Mouse (Mus musculus): ENCODE measurements around the gene Cox8a. TPM values are rescaled to one million over a fixed set of nuclear protein-coding genes. Genes with fewer than 3 reads are reported as not detected.

Gene Cox8a
- 1,770 and 2,047 TPM in 2 replicates for polyA plus RNA-seq (2012; rRNA removed)

DNA sequence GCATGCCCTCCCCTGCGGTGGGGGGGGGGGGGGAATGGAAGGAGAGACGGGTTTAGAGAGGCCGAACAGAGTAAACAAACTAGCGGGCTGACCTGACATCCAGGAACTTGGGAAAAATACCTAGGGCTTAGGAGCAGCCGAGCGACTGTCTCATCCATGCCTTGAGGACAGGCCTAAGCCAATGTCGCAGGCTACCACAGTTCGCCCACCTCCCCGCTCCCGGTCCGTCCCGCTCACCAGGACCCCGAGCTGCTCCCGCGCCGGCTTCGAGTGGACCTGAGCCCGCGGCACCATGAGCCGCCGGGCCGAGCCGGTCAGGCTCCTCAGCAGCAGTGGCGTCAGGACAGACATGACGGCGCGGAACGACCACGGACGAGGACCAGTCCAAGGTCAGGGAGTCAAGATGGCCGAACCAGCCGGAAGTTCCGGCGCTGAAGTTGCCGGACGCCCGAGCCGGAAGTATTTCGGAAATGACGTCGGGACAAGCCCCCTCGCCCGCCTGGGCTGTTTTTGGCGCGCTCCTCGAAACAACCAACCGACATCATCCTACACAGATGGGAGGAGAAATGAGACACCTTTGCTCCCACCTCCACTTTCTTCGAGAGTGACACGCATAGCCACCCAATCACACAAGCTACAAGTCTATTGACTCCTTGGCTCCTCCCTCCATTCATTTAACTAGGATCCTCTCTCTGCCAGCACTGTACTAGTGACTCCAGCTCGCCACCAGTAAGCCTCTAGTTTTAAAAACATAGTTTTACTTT, at the start of gene Cox8a:
Gene Cox8a (minus strand): TSS at position 455 of the 764 bp plus-strand sequence.
- DNase-seq (ENCODE audit: low read depth), result peak; percentile 93

DNA sequence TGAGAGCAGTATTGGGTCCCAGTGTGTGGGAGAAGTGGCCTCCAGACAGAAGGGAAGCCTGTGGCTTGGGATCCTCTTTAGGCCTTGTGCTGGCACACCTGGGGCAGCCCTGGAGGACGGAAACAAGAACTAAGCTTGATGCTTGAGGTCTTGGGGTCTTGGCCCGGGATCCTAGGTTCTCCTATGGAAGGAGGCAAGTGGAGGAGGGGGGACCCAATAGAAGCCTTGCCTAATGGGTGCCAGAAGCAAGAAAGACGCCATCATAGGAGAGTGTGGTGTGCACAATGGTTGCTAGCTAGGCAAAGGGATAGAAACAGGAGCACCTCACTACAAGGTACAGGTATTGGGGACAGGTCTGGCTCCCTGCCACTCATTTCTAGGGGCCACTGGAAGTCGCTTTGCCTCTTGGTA, 49.0 kb upstream of the Cox8a start:
- no peak for DNase-seq (ENCODE audit: low read depth)

DNA sequence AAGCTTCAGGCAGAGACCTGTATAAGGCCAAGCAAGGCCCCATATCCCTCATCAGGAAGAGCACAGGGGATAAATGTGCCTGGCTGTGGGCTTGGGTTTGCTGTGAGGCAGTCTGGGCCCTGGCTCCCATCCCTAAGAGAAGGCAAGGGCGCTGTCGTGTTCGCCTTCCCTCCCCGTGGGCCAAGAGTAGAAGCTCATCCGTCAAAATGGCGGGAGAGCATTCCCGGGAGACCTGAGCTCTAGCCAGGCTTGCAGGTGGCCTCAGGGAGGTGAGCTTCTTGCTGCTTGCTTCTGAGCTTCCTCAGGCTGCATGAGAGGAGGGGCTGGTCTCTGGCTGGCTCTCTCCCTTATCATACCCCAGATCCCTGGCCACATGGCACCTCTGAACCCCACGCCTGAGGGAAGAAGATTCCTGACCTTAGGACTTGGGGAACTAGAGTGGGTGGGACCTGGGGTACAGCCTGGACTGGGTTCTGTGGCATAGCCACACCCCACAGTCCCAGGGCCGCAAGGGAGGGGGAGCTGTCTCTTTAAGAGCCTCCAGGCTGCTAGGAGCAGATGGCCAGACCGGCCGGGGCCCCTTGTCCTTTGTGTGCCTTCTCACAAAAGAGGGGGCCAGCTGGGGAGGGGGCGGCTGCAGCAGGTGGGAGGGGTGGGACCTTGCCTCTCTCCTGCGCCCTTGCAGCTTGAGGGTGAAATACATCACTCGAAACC, 48.2 kb upstream of the Cox8a start:
- no peak for DNase-seq (ENCODE audit: low read depth)

DNA sequence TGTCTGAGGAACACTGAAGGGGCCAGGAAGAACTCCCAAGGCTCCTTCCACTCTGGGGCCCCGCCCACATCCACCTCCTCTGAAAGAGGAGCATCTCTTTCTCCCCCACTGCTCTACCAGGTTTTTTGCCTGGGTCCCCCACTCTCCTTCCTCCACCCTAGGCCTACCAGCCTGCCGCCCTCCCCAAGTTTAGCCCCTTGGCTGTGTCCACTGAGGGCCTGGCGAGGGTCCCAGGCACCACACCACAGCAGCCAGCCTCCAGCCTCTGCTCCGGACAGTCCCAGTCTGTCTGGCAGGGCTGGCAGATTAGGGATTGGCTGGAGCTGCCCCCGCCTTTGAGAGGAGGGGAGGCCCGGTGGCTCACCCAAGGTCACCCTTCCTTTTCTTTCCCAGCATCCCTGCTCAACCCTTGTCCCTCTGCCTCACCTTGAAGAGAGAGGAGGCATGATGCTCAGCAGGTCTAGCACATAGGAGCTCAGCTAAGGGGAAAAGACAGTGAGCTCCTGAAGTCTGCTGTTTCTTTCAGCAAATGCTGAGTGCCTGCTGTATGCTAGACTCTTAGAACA, 47.4 kb upstream of the Cox8a start:
- DNase-seq (ENCODE audit: low read depth), result no peak

DNA sequence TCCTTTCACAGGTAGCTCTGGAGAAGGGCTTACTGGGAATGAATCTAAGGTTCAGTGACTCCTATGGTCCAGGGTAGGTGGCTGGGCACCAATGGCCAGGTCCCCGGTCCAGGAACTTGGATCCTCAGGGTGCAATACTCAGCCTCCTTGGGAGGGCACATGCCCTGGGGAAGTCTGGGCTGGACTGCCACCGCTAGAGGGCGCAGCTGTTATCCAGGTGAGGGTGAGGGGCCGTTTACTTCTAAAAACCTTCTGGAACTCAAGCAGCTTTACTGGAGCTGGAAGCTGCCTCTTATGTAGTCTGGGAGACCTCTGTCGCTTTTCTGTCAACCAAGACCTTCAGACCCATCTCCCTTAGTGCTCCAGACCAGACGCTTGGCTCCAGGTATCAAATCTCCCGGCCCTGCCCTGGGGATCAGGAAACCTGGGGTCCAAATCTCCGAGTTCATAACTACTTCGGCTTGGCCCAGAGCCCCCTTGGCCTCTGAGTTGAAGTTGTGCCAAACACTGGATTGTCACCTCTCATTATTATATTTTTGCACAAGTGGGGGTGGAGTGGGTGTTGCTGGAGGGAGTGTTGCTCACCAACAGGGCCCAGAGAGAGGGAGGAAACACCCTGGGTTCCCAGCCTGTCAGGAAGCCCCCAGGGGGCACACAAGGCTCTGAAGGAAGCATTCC, 46.8 kb upstream of the Cox8a start:
- DNase-seq (ENCODE audit: low read depth), result no peak

DNA sequence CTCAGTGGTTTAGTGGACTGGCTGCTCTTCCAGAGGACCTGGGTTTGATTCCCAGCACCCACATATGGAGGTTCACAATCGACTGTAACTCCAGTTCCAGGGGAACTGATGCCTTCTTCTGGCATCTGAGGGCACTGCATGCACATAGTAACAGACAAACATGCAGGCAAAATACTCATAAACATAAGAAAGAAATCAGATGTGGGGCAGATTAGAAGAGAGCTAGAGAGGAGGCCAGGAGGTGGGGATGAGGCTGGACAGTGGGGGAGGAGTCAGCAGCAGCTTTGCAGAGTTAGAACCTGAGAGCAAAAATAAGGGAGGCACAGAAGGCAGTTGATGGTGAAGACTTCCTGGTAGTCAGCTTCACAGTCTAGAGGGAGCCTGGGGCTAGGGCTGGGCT, 45.2 kb upstream of the Cox8a start:
- no peak for DNase-seq (ENCODE audit: low read depth)

DNA sequence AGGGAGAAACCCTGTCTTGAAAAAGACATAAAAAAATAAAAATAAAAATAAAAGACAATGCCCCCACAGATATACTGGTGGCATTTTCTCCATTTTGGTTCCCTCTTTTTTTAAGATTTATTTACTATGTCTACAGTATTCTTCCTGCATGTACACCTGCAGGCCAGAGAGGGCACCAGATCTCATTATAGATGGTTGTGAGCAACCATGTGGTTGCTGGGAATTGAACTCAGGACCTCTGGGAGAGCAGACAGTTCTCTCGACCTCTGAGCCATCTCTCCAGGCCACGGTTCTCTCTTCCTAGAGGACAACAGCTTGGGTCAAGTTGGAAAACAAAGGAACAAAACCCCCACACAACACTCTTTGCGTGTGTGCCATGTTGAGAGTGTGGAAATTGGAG, 44.5 kb upstream of the Cox8a start:
- DNase-seq (ENCODE audit: low read depth), result no peak

DNA sequence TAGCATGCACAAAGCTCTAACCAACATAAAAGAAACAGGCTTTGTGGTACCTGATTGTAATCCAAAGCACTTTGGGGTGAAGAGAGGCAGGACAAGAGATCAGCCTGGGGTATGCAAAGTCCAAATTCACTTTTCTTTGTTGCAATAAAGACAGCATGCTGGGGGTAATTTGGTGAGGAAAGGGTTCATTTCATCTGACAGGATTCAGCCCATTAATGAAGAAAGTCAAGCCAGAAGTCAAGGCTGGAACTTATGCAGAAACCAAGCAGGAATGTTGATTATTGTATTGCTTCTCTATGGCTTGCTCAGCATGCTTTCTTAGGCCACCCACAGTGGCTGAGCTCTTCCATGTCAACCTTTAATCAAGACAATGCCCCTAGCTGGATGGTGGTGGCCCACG, 44.1 kb upstream of the Cox8a start:
- DNase-seq (ENCODE audit: low read depth), result no peak

DNA sequence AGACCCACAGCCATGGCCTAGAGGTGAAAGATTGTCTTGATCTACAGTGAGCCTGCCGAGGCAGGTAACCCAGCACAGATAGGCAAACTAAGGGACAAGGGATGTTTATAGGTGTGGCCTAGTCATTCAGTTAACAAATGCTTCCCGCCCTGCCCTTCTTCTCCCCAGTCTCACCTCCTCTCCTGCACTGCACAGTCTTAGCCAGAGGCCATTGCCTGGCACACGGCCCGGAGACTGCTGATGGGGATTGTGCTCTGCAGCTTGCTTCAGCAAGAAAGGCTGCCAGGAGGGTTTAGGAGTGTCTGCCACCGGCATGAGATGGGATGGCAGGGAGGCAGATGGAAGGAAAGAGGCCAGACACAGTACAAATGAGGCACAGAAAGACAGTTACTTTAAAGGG, 40.5 kb upstream of the Cox8a start:
- DNase-seq (ENCODE audit: low read depth), result no peak

DNA sequence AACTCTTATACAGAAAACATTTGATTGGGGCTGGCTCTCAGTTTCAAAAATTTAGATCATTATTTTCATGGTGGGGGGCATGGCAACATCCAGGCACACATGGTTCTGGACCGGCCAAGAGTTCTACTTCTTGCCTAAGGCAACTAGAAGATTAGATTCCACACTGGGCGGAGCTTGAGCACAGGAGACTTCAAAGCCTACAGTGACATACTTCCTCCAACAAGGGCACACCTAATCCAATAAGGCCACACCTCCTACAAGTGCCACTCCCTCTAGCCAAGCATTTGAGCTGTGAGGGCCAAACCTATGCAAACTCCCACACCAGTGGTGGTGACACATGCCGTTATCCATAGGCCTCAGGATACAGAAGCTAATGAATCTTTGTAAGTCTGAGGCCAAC, 28.6 kb upstream of the Cox8a start:
- no peak for DNase-seq (ENCODE audit: low read depth)

DNA sequence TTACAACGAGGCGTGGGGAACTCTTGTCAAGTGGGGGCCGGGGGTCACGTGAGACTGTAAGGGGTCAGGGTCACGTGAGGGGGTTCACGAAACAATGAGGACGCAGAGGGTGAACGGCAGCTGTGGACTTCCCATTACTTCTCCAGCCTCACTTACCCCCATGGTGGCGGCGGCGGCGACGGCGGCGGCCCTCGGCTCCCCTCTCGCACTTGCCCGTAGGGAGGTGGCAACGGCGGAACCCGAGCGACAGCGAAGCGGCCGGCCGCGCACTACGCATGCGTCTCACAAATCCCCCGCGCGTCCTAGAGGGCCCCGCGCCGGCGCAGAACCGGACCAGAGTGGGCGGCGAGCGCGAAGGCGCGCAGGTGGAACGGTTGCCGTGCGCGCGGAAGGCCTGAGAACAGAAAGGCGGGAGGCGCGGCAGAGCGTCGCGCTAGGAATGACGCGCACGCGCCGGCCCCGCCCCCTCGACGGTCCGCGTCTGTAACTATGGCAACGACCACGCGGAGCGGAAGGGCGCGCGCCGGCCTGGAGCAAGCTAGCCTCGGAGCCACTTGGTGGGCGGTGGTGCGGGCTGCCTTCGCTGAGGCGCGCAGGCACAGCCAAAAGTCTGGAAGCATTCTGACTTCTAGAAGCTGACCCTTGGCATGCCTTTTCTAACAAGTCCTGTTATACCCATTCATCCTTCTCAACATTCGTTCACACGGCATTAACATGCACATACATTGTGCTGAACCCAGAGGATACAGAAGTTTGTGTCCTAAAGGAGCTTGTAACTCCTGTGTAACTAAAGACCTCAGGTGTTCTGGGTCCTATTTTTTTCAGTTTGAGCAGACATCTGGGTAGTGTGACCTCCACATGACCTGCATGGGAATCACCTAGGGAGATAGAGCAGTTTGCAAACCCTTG, 23.6 kb upstream of the Cox8a start, which contains the start of gene Naa40:
Gene Naa40 (minus strand): TSS at position 402 of the 909 bp plus-strand sequence.
- DNase-seq (ENCODE audit: low read depth), result no peak

DNA sequence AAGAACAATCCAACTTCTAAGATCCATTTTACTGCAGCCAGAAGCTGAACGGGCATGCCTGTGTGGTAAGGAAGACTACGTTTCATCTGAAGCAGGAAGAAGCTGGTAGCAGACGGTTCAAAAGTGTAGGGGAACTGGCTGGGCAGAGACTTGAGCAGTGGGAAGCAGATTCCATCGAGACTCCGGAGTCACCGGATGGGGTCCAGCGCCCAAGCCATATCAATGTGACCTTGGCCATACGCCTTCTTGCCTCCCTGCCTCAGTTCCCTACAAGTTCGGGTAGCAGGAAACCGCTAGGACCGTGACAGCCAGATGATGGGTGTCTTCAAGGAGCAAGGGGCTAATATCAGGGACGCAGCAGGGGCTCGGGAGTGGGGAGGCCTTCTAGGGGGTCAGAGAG, 22.9 kb upstream of the Cox8a start:
- no peak for DNase-seq (ENCODE audit: low read depth)

DNA sequence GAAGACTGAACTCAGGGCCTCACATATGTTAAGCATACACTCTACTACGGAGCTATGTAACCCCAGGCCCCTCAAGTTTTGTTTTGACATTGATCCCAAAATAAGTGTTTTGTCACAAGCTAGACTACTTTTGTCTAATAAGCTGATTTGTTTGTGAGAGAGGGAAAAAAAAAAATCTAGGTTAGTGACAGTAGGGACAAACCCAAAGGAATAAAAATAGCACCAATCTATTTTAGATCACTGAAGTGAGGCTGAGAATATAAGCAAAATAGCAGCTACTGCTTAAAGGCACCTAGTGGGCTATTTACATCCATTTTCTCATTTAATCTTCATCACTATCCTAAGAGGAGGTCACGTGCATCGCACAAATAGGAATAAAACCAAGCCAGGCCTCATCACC, 22.2 kb upstream of the Cox8a start:
- no peak for DNase-seq (ENCODE audit: low read depth)

DNA sequence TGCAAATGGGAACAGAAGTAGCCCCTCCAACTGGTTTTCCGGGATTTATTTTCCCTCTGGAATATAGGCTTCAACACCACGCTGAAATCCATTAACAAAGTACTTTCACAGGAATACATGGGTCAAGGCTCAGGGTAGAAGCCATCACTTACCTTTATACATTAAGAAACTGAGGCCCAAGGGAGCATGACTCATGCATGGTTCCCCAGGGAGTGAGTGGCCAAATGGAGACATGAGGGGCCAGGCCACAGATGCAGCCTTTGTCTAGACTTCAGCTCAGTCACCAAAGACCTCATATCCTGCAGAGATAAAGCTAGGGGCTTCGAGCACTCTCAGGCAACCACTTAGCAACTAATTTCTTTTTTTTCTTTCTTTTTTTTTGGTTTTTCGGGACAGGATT, 19.3 kb upstream of the Cox8a start:
- no peak for DNase-seq (ENCODE audit: low read depth)

DNA sequence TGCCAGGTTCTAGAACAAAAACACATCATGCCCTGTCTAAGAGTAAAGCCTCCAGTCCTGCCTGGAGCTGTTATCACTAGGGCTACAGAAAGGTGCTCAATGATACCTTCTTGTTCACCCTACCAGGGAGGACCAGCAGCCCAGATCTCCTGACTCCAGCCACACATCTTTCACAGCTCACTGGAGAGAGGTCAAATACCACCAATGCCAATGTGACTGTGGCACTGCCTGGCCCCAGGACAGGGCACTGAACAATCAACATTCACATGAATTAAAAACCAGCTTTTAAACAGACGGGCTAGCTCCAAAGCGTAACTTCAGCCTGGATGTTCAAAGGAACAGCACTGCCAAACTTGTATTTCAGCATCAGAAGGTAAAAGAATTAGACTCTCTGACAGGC, 18.6 kb upstream of the Cox8a start:
- no peak for DNase-seq (ENCODE audit: low read depth)

DNA sequence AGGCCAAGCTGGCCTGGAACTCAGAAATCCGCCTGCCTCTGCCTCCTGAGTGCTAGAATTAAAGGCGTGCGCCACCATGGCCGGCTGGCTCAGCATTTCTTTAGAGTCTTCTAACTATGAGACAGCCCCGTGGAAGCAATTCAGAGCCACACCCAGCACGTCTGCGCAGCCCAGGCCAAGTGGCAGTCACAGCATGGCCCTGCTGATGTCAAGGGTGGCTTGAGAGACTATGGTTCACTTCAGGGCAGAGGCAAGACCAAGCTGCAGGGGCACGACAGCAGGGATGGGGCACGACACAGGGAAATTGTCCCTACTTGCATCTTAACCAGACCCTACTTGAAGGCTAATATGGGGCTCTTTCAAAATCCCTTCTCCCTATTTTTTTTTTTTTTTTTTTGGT, 18.0 kb upstream of the Cox8a start:
- no peak for DNase-seq (ENCODE audit: low read depth)

DNA sequence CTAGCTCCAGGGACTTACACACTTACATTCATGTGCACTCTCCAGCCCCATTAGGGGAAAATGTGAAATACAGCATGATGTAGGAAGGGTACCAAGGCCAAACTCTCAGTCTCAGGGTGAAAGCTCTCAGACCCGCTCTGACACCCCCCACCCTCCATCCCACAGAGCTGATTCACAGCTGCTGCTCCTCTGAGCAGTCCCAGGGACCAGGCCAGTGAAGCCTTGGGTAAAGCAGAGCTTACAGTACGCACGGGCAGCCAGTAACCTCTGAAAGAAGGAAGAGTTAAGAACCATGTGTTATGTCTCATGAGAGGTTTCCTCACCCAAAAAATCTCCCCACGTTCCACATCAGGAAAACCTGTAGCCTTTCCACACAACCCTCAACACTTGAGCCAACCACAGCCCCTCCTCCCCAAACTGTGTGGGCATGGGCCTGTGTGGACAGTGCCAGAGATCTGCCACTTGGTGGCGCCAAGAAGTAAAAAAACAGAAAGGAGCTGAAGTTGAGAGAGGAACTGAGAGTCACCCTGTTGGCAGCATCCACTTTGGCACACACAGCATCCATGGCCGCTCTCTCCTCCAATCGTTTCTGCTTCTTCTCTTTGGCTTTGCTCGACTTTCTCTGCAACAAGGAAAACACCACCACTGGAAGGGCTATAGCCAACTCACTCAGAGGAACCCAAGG, 17.3 kb upstream of the Cox8a start:
- no peak for DNase-seq (ENCODE audit: low read depth)

DNA sequence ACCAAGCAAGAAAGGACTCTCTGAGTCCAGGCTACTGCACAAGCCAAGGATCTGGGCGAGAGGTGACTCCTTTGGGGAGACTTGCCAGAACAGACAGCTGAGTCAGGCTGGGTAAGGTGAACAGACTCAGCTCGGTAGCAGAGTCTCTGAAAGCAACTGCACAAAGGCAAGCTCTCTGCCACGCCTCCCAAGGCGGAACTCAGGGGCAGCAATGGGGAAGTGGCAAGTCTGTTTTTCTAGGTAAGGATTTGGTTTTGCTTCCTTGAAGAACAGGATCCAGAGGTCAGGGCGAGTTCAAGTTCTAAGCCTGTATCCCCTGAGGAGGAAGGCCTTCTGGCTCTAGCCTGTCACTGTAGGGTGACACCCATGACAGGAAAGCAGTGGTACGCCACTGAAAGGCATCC, 9.1 kb upstream of the Cox8a start:
- no peak for DNase-seq (ENCODE audit: low read depth)

DNA sequence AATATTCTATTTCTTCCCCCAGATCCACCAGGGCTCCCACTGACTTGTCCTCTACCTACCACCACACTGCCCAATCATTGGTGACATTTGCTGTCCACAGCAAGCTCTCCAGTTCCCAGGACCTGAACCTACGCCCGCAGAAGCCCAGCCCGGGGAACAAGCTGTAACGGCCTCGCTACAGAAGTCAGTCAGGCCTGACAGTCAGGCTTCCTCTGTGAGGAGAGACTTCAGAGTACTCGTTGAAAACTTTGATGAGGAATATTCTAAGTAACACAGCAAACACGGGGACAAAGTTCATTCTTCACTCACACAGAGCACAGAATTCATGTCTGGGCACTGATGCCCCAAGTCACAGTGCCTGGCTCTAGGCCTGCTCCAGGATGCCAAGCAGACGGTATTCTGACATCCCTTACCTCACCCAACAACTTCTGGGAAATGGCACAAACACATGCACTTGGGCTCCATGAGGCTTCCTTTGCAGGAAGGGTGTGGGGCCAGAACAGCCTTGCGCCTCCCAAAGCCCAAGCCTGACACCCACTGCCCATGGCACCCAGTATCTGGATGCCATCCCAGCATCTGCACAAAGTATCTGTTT, 7.8 kb upstream of the Cox8a start:
- no peak for DNase-seq (ENCODE audit: low read depth)

DNA sequence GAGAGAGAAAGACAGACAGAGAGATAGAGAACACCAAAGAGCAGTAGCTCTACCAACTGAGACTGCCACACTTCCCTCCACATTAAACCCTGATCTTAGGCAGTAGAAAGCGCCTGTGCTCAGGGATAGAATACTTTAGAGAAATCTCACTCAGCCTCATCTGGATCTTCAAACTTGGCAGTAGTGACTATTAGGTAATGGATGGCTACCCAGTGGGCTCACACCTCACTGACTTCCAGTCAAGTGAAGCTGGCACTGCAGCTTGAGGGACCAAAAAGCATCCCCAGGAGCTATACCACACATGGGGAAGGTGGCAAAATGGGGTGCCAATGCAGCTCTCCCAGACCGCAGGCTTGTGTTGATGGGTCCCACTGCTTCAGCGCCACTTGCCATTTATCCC, 6.8 kb upstream of the Cox8a start:
- no peak for DNase-seq (ENCODE audit: low read depth)
